Mouse (Mus musculus) monocyte, adult 5-6 weeks (primary cell): ENCODE measurements around the gene Cilp. TPM values are rescaled to one million over a fixed set of nuclear protein-coding genes. Genes with fewer than 3 reads are reported as not detected.
A peak's percentile ranks its signal among the peaks of the same experiment; 100 is the strongest.
"Not testable (repeated sequence)": the region's sequence is repeated elsewhere in the genome, so short reads cannot be mapped to it uniquely, and the experiment has no call there.

Source experiments
- ATAC-seq: fragments of 153-309, 156-312 bp; replicated peaks from 2 replicates; pipeline ENCODE4 v1.8.0; 2017; ENCODE audit warnings: mild to moderate bottlenecking; ENCODE audit not compliant: low TSS enrichment, insufficient number of reproducible peaks, severe bottlenecking, poor library complexity, low FRiP score
- total RNA-seq: library from RNA; stranded (forward); fragments of 200-1000, 200-491, 200-594 nt; gene quantifications from 3 replicates; pipeline ENCODE4 v1.2.3, GENCODE M21; 2017

Cilp gene
- total RNA-seq, 1 experiment from 2014 or later: not detected

- ATAC-seq: not testable (repeated sequence)
These were observed 23.3 kb downstream of the Cilp start for GRCm38 (mm10) chr9:65288252-65288651.

DNA sequence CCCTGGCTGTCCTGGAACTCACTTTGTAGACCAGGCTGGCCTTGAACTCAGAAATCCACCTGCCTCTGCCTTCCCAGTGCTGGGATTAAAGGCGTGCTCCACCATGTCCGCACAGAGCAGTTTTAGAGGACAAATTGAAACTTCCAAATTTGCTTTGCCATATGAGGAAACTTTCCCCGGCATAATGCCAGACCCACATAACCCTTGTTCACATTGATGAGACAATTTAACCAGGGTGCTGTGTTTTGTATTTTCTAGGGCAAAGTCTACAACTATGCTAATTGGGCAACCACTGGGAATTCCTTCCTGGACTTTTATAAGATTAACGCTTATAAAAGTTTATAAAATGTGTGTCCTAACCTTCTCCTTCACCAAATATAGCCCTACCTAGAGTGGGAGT lies 25.0 kb downstream of the Cilp start:
- ATAC-seq: no peak

- no peak for ATAC-seq
These were observed 27.4 kb downstream of the Cilp start for GRCm38 (mm10) chr9:65292421-65292820.

DNA sequence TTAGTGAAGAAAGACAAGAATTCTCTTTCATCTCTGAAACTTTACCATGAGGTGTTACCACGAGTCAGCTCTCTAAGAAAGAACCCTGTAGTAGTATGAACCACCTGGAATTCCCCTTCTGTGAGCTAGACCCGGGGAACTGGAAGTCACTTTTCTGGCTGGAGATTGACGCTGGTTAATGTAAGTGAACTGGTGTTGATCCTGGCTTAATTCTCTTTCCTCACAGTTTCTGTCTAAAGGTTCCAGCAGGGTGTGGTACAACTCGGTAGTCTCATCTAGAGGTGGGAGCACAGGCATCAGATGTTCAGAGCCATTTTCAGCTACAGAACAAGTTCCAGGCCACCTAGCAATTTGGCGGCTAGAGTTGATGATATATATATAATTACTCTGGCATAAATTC lies 28.1 kb downstream of the Cilp start:
- ATAC-seq: no peak

DNA sequence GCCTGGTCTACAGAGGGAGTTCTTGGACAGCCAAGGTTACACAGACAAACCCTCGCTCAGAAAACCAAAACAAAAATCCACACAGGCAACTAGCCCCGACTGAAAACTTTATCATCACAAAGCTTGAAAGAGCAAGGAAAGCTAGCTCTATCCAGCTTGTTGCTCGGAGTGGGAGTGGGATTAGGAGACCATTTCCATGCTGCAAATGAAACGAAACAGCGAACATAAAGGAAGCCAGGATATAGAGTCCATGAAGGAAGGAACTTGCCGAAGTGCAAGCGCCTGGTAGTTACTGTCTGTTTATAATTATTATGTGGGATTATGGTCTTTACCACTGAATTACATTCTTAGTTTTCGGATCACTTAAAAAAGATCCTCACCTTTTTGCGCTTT lies 28.6 kb downstream of the Cilp start:
- no peak for ATAC-seq

DNA sequence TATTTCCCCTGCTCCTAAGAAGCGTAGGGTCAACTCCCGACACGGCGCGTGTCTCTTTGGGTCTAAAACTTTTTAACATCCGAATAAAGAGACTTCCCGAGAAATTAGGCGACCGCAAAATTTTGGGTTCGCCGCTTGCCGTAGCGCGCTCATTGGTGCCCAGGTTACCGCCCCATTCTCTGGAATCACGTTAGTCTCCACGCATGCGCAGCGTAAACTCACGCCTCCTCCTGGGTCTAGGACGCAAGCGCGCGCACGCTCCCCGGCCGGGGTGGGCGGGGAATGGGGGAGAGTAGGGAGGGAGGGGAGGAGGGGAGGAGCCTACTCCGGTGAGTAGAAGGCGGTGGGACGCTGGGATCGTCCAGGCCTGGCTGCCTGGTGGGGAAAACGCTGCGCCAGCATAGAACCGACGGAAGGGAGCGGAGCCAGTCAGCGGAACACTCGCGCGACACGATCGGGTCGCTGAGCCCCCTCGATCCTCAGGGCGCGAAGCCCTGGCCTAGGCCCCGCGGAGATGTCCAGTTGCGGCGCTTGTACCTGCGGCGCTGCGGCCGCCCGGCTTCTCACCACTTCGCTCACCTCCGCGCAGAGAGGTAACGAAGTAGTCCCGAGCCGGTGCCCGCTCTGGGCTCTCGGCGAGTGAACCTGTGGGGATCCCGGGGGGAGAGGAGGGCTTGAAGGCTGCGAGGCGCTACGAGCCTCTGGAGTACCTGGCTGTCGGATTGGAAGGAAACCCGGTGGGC lies 29.2 kb downstream of the Cilp start, which contains the start of gene Clpx:
Clpx (plus strand) TSS at position 288 of the 743 bp plus-strand sequence.
- peak; percentile 97 for ATAC-seq

GRCm38 (mm10) chr9:65294716-65295378 lies 29.9 kb downstream of the Cilp start:
- no peak for ATAC-seq

- no peak for ATAC-seq
These were observed 32.1 kb downstream of the Cilp start for GRCm38 (mm10) chr9:65297056-65297455.

DNA sequence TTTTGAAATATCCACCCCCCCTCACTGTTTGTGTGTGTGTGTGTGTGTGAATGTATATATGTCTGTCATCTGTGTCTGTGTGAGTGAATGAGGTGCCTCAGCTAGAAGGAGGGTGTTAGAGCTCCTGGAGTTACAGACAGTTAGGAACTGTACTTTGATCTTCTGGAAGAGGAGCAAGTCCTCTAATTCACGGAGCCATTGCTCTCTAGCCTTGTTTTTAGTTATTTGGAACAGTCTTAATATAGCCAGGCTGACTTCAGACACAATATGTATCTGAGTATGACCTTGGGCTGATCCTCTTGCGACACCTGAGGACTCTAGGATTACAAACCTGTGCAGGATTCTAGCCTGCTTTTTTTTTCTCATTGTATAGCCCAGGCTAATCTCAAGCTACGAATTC lies 33.8 kb downstream of the Cilp start:
- ATAC-seq: no peak

DNA sequence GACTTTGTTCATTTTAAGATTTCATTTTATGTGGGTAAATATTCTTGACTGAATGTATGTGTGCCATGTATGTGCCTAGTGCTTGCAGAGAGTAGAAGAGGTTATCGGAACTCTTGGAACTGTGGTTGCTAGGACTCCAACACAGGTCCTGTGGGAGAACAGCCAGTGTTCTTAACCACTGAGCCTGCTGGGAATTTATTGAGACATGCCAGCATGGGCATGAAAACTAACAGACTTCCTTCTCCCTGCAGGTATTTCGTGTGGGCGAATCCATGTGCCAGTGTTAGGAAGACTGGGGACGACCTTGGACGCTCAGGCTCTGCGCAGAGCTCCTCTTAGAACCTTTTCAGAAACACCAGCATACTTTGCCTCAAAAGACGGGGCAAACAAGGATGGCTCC lies 34.7 kb downstream of the Cilp start:
- no peak for ATAC-seq

GRCm38 (mm10) chr9:65302327-65302983 lies 37.5 kb downstream of the Cilp start:
- no peak for ATAC-seq

DNA sequence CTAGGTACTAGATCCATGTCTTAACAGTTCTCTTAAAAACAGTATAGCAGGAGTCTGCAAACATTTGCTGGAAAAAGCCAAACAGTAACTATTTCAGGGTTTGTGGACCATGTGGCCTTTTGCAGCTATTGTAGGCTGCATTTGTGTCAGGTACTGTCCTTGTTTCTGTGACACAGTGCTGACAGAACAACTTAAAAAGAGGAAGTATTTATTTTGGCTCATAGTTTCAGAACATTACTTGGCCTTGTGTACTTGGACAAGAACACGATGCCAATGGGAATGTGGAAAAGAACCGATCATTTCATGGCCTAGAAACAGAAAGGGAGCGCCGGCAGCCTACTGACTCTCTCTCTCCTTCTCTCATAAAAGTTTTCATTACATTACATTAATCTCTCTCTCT lies 38.6 kb downstream of the Cilp start:
- no peak for ATAC-seq

GRCm38 (mm10) chr9:65304300-65304699 lies 39.3 kb downstream of the Cilp start:
- no peak for ATAC-seq

GRCm38 (mm10) chr9:65306672-65307071 lies 41.7 kb downstream of the Cilp start:
- ATAC-seq: no peak

GRCm38 (mm10) chr9:65308011-65308410 lies 43.0 kb downstream of the Cilp start:
- ATAC-seq: no peak

DNA sequence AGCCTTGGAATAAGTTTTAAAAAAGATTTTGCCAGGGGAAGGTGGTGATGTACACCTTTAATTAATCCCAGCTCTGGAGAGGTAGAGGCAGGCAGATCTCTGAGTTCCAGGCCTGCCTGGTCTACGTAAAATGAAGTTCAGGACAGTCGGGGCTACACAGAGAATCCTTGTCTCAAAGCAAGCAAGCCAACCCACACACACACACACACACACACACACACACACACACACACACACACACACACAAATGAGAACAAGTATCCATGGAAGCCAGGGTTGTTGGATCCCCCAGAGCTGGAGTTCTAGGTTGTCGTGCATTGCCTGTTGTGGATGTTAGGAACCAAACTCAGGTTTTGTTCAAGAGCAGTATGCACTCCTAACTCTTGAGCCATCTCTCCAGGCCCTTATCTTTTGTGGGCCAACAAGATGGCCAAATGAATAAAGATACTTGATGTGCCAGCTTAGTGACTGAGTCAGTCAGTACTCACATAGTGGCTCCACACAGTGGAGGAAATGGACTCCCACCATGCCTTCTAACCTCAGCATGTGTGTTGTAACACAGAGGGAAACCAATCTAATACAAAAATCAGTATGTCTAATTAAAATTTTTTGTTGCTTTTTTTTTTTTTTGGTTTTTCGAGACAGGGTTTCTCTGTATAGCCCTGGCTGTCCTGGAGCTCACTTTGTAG lies 47.8 kb downstream of the Cilp start:
- ATAC-seq: 0 out of 2 replicates have a peak, but pooled peaks have one; percentile 35

GRCm38 (mm10) chr9:65313846-65314245 lies 48.9 kb downstream of the Cilp start:
- ATAC-seq: no peak

GRCm38 (mm10) chr9:65322255-65322900 lies 57.4 kb downstream of the Cilp start:
- ATAC-seq: no peak

GRCm38 (mm10) chr9:65325971-65326370 lies 61.0 kb downstream of the Cilp start:
- ATAC-seq: no peak
